Mouse (Mus musculus): ENCODE measurements around the gene Fxyd2. TPM values are rescaled to one million over a fixed set of nuclear protein-coding genes. Genes with fewer than 3 reads are reported as not detected.

Gene Fxyd2
- polyA plus RNA-seq, 1 experiment from 2014 or later, result 1.00 TPM

GRCm38 (mm10) chr9:45412700-45413477, 13.4 kb downstream of the Fxyd2 start:
- Histone ChIP-seq H3K9me3 (ENCODE audit: control insufficient read depth, low read length) (no peaks in the 10 kb centered on the region), H3K9ac (ENCODE audit: low read length) (no peak overlapping the region), H3K4me2 (no peak overlapping the region), H3K36me3 (ENCODE audit: control insufficient read depth, insufficient read depth, low read length) (no peaks in the 10 kb centered on the region), H3K27ac (ENCODE audit: low read depth, low read length) (no peak overlapping the region), H3K4me3 (ENCODE audit: low read depth, low read length) (no peak overlapping the region), H3K4me1 (ENCODE audit: control insufficient read depth, insufficient read depth, low read length) (no peaks in the 10 kb centered on the region; the same call in 1 of the 2 replicates), H3K27me3 (ENCODE audit: control insufficient read depth, insufficient read depth, low read length) (no peaks in the 10 kb centered on the region; the same call in 1 of the 2 replicates)
- WGBS, result 79% methylated on average over 4 of the region's 4 CpGs
- DNase-seq (ENCODE audit: low spot score, missing footprints), result no peak
- no peak for ATAC-seq (ENCODE audit: low FRiP score)

GRCm38 (mm10) chr9:45413478-45414140, 14.1 kb downstream of the Fxyd2 start:
- no peak overlapping the region for H3K27ac ChIP-seq (ENCODE audit: low read depth, low read length)
- H3K4me2 ChIP-seq, result no peak overlapping the region
- DNase-seq (ENCODE audit: low spot score, missing footprints) (peak; percentile 91), ATAC-seq (ENCODE audit: low FRiP score) (no peak)
- H3K27me3 ChIP-seq (ENCODE audit: control insufficient read depth, insufficient read depth, low read length), result no peaks in the 10 kb centered on the region; the same call in 1 of the 2 replicates
- H3K4me3 ChIP-seq (ENCODE audit: low read depth, low read length), result no peak overlapping the region
- no peaks in the 10 kb centered on the region for H3K4me1 ChIP-seq (ENCODE audit: control insufficient read depth, insufficient read depth, low read length)
- WGBS, result 58% methylated on average over 5 of the region's 5 CpGs
- no peaks in the 10 kb centered on the region for H3K9me3 ChIP-seq (ENCODE audit: control insufficient read depth, low read length)
- no peak overlapping the region for H3K9ac ChIP-seq (ENCODE audit: low read length)
- H3K36me3 ChIP-seq (ENCODE audit: control insufficient read depth, insufficient read depth, low read length), result no peaks in the 10 kb centered on the region

GRCm38 (mm10) chr9:45415912-45416311, 16.4 kb downstream of the Fxyd2 start:
- Histone ChIP-seq H3K9ac (ENCODE audit: low read length) (no peak overlapping the region), H3K9me3 (ENCODE audit: control insufficient read depth, low read length) (no peaks in the 10 kb centered on the region), H3K4me3 (ENCODE audit: low read depth, low read length) (no peak overlapping the region), H3K4me2 (no peak overlapping the region), H3K27ac (ENCODE audit: low read depth, low read length) (no peak overlapping the region), H3K27me3 (ENCODE audit: control insufficient read depth, insufficient read depth, low read length) (no peaks in the 10 kb centered on the region; the same call in 1 of the 2 replicates), H3K36me3 (ENCODE audit: control insufficient read depth, insufficient read depth, low read length) (no peaks in the 10 kb centered on the region), H3K4me1 (ENCODE audit: control insufficient read depth, insufficient read depth, low read length) (no peaks in the 10 kb centered on the region)
- 45% methylated on average over 4 of the region's 4 CpGs for WGBS
- peak; percentile 89 for DNase-seq (ENCODE audit: low spot score, missing footprints)
- ATAC-seq (ENCODE audit: low FRiP score), result peak; percentile 24; the same call in 1 of the 2 replicates

- Histone ChIP-seq H3K27me3 (ENCODE audit: control insufficient read depth, insufficient read depth, low read length) (no peaks in the 10 kb centered on the region; the same call in 1 of the 2 replicates), H3K4me3 (ENCODE audit: low read depth, low read length) (no peak overlapping the region), H3K9ac (ENCODE audit: low read length) (no peak overlapping the region), H3K4me1 (ENCODE audit: control insufficient read depth, insufficient read depth, low read length) (no peaks in the 10 kb centered on the region), H3K36me3 (ENCODE audit: control insufficient read depth, insufficient read depth, low read length) (no peaks in the 10 kb centered on the region), H3K27ac (ENCODE audit: low read depth, low read length) (no peak overlapping the region), H3K4me2 (no peak overlapping the region), H3K9me3 (ENCODE audit: control insufficient read depth, low read length) (no peaks in the 10 kb centered on the region)
- ATAC-seq (ENCODE audit: low FRiP score) (no peak), DNase-seq (ENCODE audit: low spot score, missing footprints) (no peak)
- WGBS, result 34% methylated on average over 8 of the region's 8 CpGs
These were observed 17.8 kb downstream of the Fxyd2 start for GRCm38 (mm10) chr9:45417245-45417644.

GRCm38 (mm10) chr9:45418252-45418651, 18.8 kb downstream of the Fxyd2 start:
- Histone ChIP-seq H3K27me3 (ENCODE audit: control insufficient read depth, insufficient read depth, low read length) (no peaks in the 10 kb centered on the region; the same call in 1 of the 2 replicates), H3K9ac (ENCODE audit: low read length) (no peak overlapping the region), H3K4me1 (ENCODE audit: control insufficient read depth, insufficient read depth, low read length) (no peaks in the 10 kb centered on the region), H3K9me3 (ENCODE audit: control insufficient read depth, low read length) (no peaks in the 10 kb centered on the region), H3K4me2 (no peak overlapping the region), H3K4me3 (ENCODE audit: low read depth, low read length) (no peak overlapping the region), H3K36me3 (ENCODE audit: control insufficient read depth, insufficient read depth, low read length) (no peaks in the 10 kb centered on the region), H3K27ac (ENCODE audit: low read depth, low read length) (no peak overlapping the region)
- ATAC-seq (ENCODE audit: low FRiP score) (no peak), DNase-seq (ENCODE audit: low spot score, missing footprints) (no peak)
- 60% methylated on average over 8 of the region's 8 CpGs for WGBS

GRCm38 (mm10) chr9:45421209-45421608, 21.7 kb downstream of the Fxyd2 start:
- Histone ChIP-seq H3K9me3 (ENCODE audit: control insufficient read depth, low read length) (no peaks in the 10 kb centered on the region), H3K9ac (ENCODE audit: low read length) (no peak overlapping the region), H3K4me3 (ENCODE audit: low read depth, low read length) (no peak overlapping the region), H3K36me3 (ENCODE audit: control insufficient read depth, insufficient read depth, low read length) (no peaks in the 10 kb centered on the region), H3K4me1 (ENCODE audit: control insufficient read depth, insufficient read depth, low read length) (no peaks in the 10 kb centered on the region), H3K27ac (ENCODE audit: low read depth, low read length) (no peak overlapping the region), H3K27me3 (ENCODE audit: control insufficient read depth, insufficient read depth, low read length) (no peaks in the 10 kb centered on the region; the same call in 1 of the 2 replicates), H3K4me2 (no peak overlapping the region)
- 61% methylated on average over 8 of the region's 8 CpGs for WGBS
- ATAC-seq (ENCODE audit: low FRiP score), result no peak
- peak; percentile 88 for DNase-seq (ENCODE audit: low spot score, missing footprints)

GRCm38 (mm10) chr9:45422761-45423298, 23.4 kb downstream of the Fxyd2 start:
- no peaks in the 10 kb centered on the region for H3K4me1 ChIP-seq (ENCODE audit: control insufficient read depth, insufficient read depth, low read length)
- no peak overlapping the region for H3K4me3 ChIP-seq (ENCODE audit: low read depth, low read length)
- WGBS, result 86% methylated on average over 7 of the region's 7 CpGs
- H3K9ac ChIP-seq (ENCODE audit: low read length), result no peak overlapping the region
- H3K4me2 ChIP-seq, result no peak overlapping the region
- no peak overlapping the region for H3K27ac ChIP-seq (ENCODE audit: low read depth, low read length)
- no peaks in the 10 kb centered on the region; the same call in 1 of the 2 replicates for H3K27me3 ChIP-seq (ENCODE audit: control insufficient read depth, insufficient read depth, low read length)
- no peaks in the 10 kb centered on the region for H3K36me3 ChIP-seq (ENCODE audit: control insufficient read depth, insufficient read depth, low read length)
- H3K9me3 ChIP-seq (ENCODE audit: control insufficient read depth, low read length), result no peaks in the 10 kb centered on the region
- ATAC-seq (ENCODE audit: low FRiP score) (no peak), DNase-seq (ENCODE audit: low spot score, missing footprints) (no peak)

GRCm38 (mm10) chr9:45426456-45426855, 27.0 kb downstream of the Fxyd2 start, which contains the start of gene Dscaml1:
Gene Dscaml1, plus strand, starts transcription at chr9:45426628.
- 84% methylated on average over 4 of the region's 4 CpGs for WGBS
- H3K27me3 ChIP-seq (ENCODE audit: control insufficient read depth, insufficient read depth, low read length), result peaks cover 29% of the 10 kb centered on the region

GRCm38 (mm10) chr9:45429392-45429791, 29.9 kb downstream of the Fxyd2 start:
- WGBS, result 33% methylated on average over 5 of the region's 5 CpGs
- no peaks in the 10 kb centered on the region for H3K36me3 ChIP-seq (ENCODE audit: control insufficient read depth, insufficient read depth, low read length)
- H3K9ac ChIP-seq (ENCODE audit: low read length), result no peak overlapping the region
- H3K9me3 ChIP-seq (ENCODE audit: control insufficient read depth, low read length), result no peaks in the 10 kb centered on the region
- ATAC-seq (ENCODE audit: low FRiP score), result no peak
- peaks cover 9% of the 10 kb centered on the region for H3K4me1 ChIP-seq (ENCODE audit: control insufficient read depth, insufficient read depth, low read length)
- H3K4me2 ChIP-seq, result no peak overlapping the region
- peaks cover 40% of the 10 kb centered on the region for H3K27me3 ChIP-seq (ENCODE audit: control insufficient read depth, insufficient read depth, low read length)
- no peak overlapping the region for H3K4me3 ChIP-seq (ENCODE audit: low read depth, low read length)
- no peak for DNase-seq (ENCODE audit: low spot score, missing footprints)
- H3K27ac ChIP-seq (ENCODE audit: low read depth, low read length), result no peak overlapping the region

More at GRCm38 (mm10) chr9:45426456-45426855, 27.0 kb downstream of the Fxyd2 start, which contains the start of gene Dscaml1:
- no peak within 1 kb of the TSS for H3K27ac ChIP-seq (ENCODE audit: low read depth, low read length)
- no peaks in the 10 kb centered on the region for H3K9me3 ChIP-seq (ENCODE audit: control insufficient read depth, low read length)
- no peak within 1 kb of the TSS for H3K4me2 ChIP-seq
- H3K36me3 ChIP-seq (ENCODE audit: control insufficient read depth, insufficient read depth, low read length), result no peaks in the 10 kb centered on the region
- ATAC-seq (ENCODE audit: low FRiP score), result no peak
- no peak within 1 kb of the TSS for H3K4me3 ChIP-seq (ENCODE audit: low read depth, low read length)
- DNase-seq (ENCODE audit: low spot score, missing footprints), result peak; percentile 4
- H3K4me1 ChIP-seq (ENCODE audit: control insufficient read depth, insufficient read depth, low read length), result peaks cover 9% of the 10 kb centered on the region
- H3K9ac ChIP-seq (ENCODE audit: low read length), result no peak within 1 kb of the TSS
